Mouse (Mus musculus): Measurements from ENCODE around the gene Gm11032.
"Not testable (repeated sequence)": the region's sequence is repeated elsewhere in the genome, so short reads cannot be mapped to it uniquely, and the experiment has no call there.

Gene Gm11032

GRCm38 (mm10) chr11:4620017-4620485 lies at the start of gene Gm11032:
Gene Gm11032, plus strand, starts transcription at chr11:4620067.
- no peak for DNase-seq (ENCODE audit: low read depth, low spot score)

- DNase-seq (ENCODE audit: low read depth, low spot score), result no peak
Measured at GRCm38 (mm10) chr11:4571491-4571901, 48.4 kb upstream of the Gm11032 start.

GRCm38 (mm10) chr11:4576090-4576732 lies 43.7 kb upstream of the Gm11032 start:
- DNase-seq (ENCODE audit: low read depth, low spot score), result not testable (repeated sequence)

DNA sequence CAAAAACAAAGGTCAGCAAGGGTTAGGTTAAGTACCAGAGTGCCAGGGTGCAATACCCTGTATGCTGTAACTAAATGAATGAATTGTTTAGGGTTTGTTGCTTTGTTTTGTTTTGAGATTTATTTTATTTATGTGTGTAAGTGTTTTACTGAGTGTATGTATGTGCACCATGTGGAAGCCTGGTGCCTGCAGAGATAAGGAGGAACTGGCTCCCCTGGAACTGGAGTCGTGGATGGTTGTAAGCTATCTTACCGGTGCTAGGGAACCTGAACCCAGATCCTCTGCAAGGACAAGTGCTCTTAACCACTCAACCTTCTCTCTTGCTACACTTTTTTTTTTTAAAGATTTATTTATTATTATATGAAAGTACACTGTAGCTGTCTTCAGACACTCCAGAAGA lies 42.8 kb upstream of the Gm11032 start:
- DNase-seq (ENCODE audit: low read depth, low spot score), result no peak

- peak; percentile 99 for DNase-seq (ENCODE audit: low read depth, low spot score)
Measured at GRCm38 (mm10) chr11:4578682-4579081, 41.2 kb upstream of the Gm11032 start.

- no peak for DNase-seq (ENCODE audit: low read depth, low spot score)
Measured at GRCm38 (mm10) chr11:4591811-4592210, 28.1 kb upstream of the Gm11032 start.

- no peak for DNase-seq (ENCODE audit: low read depth, low spot score)
Measured at GRCm38 (mm10) chr11:4593491-4593848, 26.4 kb upstream of the Gm11032 start.

DNA sequence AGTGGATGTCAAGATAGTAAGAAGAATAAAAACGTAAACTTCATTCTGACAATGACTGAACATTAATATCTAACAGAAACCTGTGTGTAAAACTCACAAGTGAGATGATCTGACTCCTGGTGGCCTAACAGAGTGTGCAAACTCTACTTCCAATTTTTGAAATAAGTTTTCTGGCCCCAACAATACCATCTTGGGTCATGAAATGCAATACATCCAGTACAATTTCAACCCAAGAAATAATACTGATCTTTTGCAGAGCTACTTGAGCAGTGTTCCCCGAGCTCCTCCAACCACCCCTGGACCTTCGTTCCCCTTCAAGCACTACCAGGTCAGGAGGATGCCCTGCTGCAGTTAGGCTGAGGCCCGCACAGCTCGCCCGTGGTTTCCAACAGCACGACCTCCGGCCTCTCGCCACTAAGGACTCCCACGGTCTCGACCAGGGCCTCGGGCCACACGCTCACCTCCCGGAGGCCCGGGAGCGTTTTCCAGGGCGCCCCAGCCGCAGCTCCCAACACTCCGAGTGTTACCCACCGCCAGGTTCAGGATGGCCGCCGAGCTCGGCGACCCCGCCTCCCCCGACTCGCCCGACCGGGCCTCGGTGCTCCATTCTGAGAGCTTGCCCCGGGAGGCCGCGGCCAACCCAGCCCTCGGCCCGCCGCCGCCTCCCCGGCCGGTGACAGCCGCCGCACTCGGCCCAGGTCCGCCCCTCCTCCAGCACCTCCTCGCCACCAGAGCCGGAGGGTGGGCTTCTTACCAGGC lies 25.8 kb upstream of the Gm11032 start:
- DNase-seq (ENCODE audit: low read depth, low spot score), result peak; percentile 44

DNA sequence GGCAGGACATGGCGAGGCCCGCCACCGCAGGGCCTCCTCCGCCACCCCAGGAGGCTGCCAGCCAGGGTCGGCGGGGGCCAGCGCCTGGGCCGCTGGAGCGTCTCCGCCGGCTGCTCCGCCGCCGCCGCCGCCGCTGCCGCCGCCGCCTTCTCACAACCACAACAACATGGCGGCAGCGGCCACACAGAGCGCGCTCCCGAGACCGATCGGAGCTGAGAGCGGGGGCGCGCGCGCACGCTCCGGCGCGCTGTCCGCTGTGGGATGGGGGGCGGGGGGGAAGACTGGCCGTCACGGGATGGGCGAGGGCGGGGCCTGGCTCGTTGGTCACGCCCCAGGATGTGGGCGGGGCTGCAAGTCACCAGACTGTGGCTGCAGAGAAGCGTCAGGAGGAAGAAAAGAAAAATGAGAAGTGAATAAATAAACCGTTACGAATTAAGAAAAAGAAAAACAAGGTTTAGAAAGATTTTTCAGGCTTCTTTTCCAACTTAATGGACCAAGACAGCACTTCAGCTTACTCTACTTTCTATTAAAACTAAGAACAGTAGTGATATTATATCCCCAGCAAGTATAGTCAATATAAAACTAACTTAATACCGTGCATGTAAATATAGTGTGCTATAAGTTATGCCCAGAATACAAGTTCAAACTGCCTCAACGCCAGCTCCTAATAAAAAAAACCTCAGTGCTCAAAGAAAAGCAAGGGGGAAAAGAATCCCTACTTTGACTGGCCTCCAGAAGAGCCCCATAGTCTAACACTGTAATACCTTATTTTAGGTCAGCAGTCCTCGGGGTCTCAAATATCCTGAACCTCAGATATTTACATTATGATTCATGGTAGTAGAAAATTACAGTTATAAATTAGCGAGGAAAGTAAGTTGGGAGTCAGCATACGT lies 25.0 kb upstream of the Gm11032 start, which contains the start of gene Mtmr3:
Gene Mtmr3 (minus strand): TSS at position 256 of the 893 bp plus-strand sequence.
- peak; percentile 91 for DNase-seq (ENCODE audit: low read depth, low spot score)

GRCm38 (mm10) chr11:4598411-4598810 lies 21.5 kb upstream of the Gm11032 start:
- DNase-seq (ENCODE audit: low read depth, low spot score), result no peak

DNA sequence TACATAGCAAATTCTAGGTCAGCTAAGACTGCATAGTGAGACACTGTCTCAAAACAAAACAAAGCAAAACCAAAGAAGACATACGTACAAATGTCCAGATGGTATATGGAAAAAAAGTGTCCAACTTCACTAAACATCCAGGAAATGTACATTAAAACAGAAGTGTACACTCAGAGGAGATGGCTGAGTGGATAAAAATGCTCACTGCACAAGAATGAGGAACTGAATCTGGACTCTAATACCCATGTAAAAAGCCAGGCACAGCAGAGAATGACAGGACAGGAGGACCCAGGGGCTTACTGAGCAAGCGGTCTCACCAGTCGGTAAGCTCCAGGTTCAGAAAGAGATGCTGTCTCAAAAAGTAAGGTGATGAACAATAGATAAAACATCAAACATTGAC lies 20.0 kb upstream of the Gm11032 start:
- DNase-seq (ENCODE audit: low read depth, low spot score), result no peak

DNA sequence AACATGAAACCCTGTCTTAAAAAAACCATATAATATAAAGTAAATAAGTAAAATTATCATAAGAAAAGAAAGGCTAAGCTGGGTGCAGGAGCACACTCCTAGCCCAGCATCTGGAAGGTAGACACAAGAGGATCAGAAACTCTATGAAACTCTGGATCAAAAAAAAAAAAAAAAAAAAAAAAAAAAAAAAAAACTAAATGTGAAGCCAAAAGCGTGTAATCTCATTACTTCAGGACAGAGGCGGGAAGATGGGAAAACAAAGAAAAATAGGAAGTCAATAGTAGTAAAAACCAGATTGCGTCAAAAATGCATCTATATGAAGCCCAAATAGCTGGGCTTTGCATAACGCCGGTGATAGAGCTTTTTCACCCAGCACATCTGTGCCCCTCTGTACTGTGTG lies 18.0 kb upstream of the Gm11032 start:
- no peak for DNase-seq (ENCODE audit: low read depth, low spot score)

DNA sequence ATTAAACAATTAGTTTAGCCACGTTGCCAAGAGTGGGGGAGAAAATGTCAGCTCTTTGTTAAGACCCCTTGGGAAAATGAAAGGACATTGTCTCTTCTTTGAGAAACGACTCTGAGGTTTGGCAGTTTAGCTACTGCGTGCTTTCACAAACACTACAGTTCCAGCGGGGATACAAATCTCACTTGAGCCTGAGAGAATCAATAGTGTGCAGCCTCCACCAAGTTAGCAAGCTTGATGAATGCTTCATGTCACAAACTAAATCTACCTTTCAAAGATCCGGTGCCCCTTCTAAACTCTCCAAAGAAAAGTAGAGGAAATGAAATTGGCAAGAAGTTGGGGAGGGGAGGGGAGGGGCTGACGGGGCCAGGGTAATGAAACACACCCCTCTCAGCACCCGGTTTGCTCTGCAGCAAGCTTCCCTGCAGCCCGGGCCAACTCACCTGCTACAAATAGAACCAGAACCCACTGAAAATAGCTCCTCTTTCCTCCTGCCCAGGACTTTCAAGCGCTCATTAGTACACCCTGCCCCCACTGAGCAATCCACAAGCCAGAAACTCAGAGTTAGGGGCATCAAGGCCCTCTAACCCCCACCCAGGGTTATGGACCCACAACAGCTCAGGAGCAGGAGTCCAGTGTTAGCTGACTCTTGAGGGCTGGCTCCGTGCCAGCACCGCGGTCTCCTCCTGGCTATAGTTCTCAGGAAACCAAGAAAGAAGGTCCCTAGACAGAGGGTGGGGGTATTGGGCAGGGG lies 17.0 kb upstream of the Gm11032 start:
- DNase-seq (ENCODE audit: low read depth, low spot score), result no peak

- DNase-seq (ENCODE audit: low read depth, low spot score), result no peak
Measured at GRCm38 (mm10) chr11:4604441-4604840, 15.4 kb upstream of the Gm11032 start.

- peak; percentile 68 for DNase-seq (ENCODE audit: low read depth, low spot score)
Measured at GRCm38 (mm10) chr11:4605414-4605813, 14.5 kb upstream of the Gm11032 start.

GRCm38 (mm10) chr11:4606541-4606940 lies 13.3 kb upstream of the Gm11032 start:
- peak; percentile 81 for DNase-seq (ENCODE audit: low read depth, low spot score)

- no peak for DNase-seq (ENCODE audit: low read depth, low spot score)
Measured at GRCm38 (mm10) chr11:4611904-4612303, 8.0 kb upstream of the Gm11032 start.

GRCm38 (mm10) chr11:4620501-4621108 lies 738 bp downstream of the Gm11032 start:
- no peak for DNase-seq (ENCODE audit: low read depth, low spot score)

GRCm38 (mm10) chr11:4621866-4622265 lies 2.0 kb downstream of the Gm11032 start:
- peak; percentile 71 for DNase-seq (ENCODE audit: low read depth, low spot score)

DNA sequence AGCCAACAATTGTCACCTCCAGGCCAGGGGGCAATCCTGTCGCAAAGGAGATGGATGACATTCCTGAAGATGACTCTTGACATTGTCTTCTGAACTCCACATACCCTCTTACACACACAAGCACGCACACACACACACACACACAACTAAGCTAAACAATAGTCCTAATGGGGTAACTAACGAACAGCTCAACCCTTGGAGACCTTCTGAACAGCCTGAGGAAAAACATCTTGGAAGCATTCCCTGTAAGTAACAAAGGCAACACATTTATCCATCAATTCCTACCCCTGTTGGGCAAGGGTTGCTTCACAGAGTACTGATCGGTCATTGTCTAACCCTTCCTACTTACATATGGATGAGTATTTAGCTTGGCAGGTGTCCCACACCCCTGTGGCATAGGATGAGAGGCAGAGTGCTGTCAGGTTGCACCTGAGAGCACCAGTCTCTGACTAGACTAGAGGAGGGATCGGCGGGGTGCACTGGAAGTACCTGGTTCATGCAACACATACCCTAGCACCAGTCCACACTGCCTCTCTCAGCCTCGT lies 2.6 kb downstream of the Gm11032 start:
- no peak for DNase-seq (ENCODE audit: low read depth, low spot score)

DNA sequence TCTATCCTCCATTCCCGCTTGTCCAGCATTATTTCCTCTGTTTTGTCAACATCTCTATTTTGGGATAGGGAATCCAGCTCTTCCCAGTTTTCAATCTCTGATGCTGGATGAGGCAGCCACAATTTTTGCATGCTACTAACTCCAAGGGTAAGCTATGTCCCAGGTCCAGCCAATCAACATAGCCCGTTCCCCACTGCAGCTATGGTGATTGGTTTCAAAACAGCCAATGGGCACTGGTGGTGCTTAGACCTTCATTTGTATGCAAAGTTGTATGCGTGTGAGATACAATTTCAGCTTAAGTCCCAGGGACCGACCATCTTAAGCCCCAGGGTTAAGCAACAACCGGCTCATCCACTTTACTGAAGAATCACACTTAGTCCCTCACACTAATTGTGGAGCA lies 3.1 kb downstream of the Gm11032 start:
- no peak for DNase-seq (ENCODE audit: low read depth, low spot score)
